Mouse (Mus musculus) erythroblast, embryonic 14.5 days (primary cell): ENCODE data around the gene Stk40.

ENCODE experiments used
- GATA1 ChIP-seq: IDR thresholded peaks from 2 replicates; pipeline ENCODE4 v1.6.1; 2012; ENCODE audit warnings: low read length, inconsistent platforms, mixed read lengths
- TAL1 ChIP-seq: IDR thresholded peaks from 3 replicates; pipeline ENCODE4 v1.6.1; 2012; ENCODE audit warnings: low read length, inconsistent platforms, mixed read lengths

- TF ChIP-seq GATA1 (no peak), TAL1 (no peak)
Observed at GRCm38 (mm10) chr4:126113943-126114342, 10.2 kb downstream of the Stk40 start.
